Mouse (Mus musculus): ENCODE measurements around the gene Armcx4. TPM values are rescaled to one million over a fixed set of nuclear protein-coding genes. Genes with fewer than 3 reads are reported as not detected.
"Not testable (repeated sequence)": the region's sequence is repeated elsewhere in the genome, so short reads cannot be mapped to it uniquely, and the experiment has no call there.

Gene Armcx4
- 10 to 100 TPM; 44.5 to 44.8 TPM for total RNA-seq (2021)
- long read RNA-seq, experiment 1, partial matches to known transcripts, result 1 of 8 reads
- long read RNA-seq, experiment 1, other reads (novel, unspliced or antisense), result 7 of 8 reads
- long read RNA-seq, experiment 2, partial matches to known transcripts, result 0 of 9 reads
- long read RNA-seq, experiment 2, other reads (novel, unspliced or antisense), result 9 of 9 reads

DNA sequence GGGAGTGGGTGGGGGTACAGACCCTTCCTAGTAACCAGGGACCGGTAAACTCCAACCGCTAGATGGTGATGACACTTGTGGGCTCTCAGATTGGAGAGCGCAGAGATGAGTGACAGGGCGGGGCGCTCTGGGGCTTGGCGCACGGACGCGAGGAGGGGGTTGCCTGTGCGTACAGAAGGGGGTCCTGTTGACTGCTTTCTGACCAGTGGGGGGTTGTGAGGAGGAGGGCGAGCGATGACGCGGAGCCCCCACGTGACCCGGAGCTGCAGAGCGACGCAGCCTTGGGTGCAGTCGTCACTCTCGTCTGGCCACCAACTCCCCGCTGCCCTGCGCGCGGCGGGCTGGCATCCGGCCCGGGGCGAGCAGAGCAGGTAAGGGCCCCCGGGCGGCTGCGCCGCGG, at the start of gene Armcx4:
Armcx4 (plus strand) TSS at position 253 of the 400 bp plus-strand sequence.
- intact Hi-C loops (cut with DNase I), result no loop called here
- peak; percentile 69 to 79 for DNase-seq (ENCODE audit: low spot score in 2 of 2)

DNA sequence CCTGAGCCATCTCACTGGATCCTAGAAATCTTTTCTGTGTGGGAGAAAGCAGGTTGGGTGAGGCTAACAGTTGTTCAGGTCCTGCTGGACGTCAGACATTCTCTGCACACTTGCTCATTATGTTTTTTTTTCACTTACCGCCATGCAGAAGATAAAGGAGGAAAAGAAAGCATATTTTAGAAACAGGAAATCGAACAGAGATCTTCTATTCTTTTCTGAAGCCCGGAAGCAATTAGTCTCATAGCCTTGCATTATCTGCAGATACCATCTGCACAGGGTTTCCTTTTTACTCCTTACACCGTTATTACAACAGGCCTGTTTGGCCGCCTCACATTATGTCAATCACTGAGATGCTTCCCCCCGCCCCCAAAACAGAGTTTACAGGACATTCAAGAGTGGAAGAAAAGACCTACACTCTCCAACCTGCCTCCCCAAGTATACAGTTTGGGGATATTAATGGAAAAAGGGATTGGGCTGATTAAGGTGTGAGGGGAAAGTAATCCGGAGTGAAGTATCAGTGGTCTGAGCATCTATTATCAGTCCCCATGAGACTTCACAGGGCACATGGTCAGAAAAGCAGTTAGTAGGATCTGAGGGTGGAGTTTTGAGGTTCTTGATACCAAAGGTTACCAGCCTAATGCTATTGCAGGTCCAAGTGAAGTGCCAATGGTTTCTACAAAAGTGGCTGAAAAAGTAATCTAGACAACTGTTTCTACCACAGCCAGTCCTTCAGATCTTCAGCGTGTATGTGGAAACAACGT, 45.1 kb upstream of the Armcx4 start:
- no peak for DNase-seq (ENCODE audit: low spot score in 2 of 2)

DNA sequence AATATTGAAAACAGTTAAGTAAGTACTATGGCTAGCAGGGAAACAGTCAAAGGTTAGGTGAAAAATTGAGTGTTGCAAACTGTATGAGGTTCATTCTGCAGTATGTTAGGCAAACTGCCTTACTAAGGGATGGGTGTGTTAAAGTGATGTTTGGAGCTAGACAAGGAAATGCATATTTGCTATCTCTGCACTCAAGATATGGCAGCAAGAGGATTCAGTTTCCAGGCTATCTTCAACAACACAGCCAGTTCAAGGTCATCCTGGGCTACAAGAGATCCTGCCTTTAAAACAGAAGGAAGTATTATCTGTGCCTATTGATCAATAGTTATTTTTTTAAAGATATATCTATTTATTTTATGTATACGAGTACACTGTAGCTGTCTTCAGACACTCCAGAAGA, 40.0 kb upstream of the Armcx4 start:
- intact Hi-C loops (cut with DNase I), result no loop called here
- DNase-seq (ENCODE audit: low spot score in 2 of 2), result no peak

More for the DNA sequence above, 45.1 kb upstream of the Armcx4 start:
- intact Hi-C loops (cut with DNase I), result no loop called here

DNA sequence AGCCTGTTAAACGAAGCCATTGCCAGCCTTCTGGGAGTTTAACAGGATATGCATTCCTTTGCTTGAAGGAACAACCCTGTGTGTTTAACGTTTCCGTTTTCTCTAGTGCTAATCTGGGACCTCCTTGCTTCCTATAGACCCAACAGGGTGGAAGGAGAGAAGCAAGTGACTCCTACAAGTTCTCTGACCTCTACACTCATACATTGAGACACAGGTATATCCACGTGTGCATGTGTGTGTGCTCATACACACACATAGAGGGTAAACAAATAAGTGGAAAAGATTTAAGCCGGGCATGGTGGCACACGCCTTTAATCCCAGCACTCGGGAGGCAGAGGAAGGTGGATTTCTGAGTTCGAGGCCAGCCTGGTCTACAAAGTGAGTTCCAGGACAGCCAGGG, 38.9 kb upstream of the Armcx4 start:
- DNase-seq (ENCODE audit: low spot score in 2 of 2), result no peak
- intact Hi-C loops (cut with DNase I), result no loop called here

DNA sequence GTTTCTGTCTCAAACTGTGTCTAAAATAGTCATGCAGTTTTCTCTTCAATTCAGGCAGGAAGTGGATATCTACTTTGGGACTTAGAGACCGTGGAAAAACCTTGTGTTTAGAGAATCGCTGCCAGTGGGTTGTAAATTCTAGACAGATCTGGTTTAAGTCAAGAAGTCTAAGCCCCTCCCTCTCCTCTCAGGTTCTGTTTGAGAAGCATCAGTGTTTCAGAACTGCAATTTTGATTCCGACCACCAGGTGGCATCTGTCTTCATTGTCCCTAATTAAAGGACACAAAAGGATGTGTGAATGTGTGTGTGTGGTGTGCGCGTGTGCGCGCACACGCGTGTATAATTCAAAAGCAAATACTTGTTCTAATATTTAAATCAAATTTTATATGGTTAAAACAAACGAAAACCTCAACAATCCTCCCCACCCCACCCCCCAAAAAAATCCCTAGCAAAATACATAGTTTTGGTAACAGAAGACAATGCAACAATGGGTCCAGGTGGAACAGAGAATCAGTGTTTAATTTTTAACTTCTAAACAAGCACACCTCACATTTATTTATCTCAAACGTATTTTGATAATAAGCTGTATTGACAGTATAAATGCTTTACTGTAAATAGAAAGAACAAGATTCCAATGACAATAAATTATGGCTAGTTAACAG, 38.2 kb upstream of the Armcx4 start:
- peak; percentile 86 to 92 for DNase-seq (ENCODE audit: low spot score in 2 of 2)
- intact Hi-C loops (cut with DNase I), result no loop called here

DNA sequence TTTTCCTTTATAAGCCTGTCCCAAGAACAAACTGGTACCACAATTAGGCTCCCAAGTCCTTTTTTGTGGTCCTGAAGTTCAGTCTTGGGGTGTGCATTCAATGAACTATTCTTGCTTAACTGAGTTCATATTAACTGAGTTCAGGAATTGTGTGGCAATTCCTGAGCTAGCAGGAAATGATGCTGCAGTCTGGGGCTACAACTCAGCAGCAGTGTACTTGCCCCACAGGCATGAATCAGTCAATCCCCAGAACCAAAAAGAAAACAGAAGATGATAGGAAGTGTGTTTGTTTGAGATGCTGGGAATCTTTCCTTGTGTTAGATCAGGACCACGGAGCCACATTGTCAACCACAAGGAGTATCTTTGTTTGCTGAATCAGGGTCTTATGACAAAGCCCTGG, 34.3 kb upstream of the Armcx4 start:
- intact Hi-C loops (cut with DNase I), result no loop called here
- no peak for DNase-seq (ENCODE audit: low spot score in 2 of 2)

DNA sequence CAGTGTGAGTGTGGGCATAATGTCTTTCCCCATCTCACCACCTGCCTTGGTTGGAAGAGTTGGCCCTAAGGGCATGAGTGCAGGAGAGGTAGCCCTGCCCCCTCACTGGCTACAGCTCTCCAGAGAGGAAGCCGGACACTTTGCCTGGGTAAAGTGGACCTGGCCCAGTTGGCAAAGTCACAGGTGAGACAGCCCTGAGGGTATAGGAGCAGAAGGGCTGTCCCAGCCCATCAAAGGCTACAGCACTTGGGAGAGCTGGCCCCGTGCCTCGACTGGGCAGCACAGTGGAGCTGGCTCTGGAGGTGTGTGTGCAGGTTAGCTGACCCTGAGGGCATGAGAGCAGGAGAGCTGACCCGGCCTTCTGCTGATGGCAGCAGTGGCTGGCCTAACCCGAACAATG, 24.7 kb upstream of the Armcx4 start:
- intact Hi-C loops (cut with DNase I), result no loop called here
- no peak for DNase-seq (ENCODE audit: low spot score in 2 of 2)

DNA sequence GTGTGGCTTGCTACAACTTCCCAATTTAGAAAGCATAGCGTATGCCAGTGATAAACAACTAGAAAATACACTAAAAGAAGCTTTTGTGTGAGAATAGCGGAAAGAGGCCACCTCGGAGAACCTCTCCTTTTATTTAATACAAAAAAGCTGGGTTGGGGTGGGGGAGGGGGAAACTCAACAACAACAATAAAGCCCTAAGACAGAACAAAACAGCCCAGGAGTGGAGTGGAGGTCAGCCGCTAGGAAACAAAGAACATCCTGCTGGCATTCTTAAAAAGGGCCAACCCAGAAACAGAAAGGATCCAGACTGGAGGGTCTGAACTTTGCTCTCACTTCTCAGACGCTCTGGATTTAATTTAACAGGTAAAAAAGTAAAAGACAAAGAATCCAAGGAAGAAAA, 11.3 kb upstream of the Armcx4 start:
- DNase-seq (ENCODE audit: low spot score in 2 of 2), result no peak
- intact Hi-C loops (cut with DNase I), result no loop called here

DNA sequence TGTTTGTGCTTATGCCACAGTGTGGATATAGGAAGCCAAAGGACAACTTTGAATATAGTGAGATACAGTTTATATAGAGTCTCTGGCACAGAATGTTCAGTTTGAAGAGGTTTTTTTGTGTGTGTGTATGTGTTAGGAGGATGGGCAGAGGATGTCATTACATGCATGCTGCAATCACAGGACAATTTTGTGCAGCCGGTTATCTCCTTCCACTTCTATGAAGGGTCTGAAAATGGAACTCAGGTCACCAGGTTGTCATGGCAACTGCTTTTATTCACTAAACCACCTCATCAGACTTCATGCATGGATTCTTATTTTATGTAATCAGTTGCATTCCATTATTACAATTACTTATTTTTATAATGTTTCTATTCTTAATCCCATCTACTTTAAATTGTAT, 10.4 kb upstream of the Armcx4 start:
- intact Hi-C loops (cut with DNase I), result no loop called here
- no peak for DNase-seq (ENCODE audit: low spot score in 2 of 2)

DNA sequence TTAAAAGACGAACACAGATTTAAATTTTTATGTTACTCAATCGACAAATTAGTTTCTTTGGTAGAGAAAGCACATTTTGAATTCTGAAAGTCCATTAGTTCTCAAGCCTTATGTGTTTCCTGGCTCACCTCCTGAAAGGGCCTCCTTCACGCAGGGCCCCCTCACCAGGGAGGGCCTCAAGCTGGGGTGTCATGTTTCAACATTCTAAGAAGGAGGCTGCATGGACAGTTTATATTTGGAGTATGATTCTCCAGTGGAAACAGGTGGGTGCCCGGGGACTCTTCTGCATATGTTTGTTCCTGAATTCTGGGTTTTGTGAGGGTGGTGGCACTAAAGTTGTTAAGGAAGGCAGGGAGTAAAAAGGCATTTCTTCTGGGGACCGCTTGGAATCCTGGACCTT, 1.4 kb upstream of the Armcx4 start:
- DNase-seq (ENCODE audit: low spot score in 2 of 2), result no peak
- intact Hi-C loops (cut with DNase I), result no loop called here

DNA sequence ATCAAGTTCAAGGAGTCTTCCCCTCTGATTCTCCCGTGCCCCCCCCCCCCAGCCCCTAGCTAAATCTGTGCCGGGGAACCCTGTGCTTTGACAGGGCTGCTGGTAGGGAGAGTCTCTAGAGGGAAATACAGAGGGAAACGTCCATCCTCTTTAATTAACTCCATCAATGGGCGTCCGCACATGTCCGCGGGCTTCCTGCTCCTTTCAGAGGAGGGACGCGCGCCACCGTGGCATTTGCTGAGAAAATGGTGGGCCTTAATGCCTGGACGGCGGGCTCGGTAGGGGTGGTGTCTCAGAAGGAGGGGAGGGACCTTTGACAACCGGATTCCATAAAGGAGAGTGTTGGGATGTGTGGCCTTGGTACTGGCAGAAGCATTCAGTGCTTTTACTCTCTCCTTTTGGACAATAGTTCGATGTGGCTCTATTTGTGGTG, 436 bp downstream of the Armcx4 start:
- intact Hi-C loops (cut with DNase I), result no loop called here
- DNase-seq (ENCODE audit: low spot score in 2 of 2), result peak in 1 of 2 experiments; percentile 22

DNA sequence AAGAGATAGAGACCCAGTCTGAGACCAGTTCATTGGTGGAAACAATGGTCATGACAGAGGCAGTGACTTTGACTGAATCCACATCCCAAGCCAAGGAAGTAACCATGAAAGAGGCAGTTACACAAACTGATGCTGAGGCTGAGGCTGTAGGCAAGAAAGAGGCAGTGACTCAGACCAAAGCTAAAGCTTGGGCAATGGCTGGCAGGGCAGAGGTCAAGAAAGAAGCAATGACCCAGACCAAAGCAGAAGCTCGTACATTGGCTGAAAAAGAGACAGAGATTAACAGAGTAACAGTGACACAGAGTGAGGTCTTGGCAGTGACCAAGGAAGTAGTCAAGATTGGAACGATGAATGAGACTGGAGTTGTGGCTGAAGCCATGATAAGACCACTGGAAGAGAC, 3.4 kb downstream of the Armcx4 start:
- intact Hi-C loops (cut with DNase I), result no loop called here
- no peak for DNase-seq (ENCODE audit: low spot score in 2 of 2)

DNA sequence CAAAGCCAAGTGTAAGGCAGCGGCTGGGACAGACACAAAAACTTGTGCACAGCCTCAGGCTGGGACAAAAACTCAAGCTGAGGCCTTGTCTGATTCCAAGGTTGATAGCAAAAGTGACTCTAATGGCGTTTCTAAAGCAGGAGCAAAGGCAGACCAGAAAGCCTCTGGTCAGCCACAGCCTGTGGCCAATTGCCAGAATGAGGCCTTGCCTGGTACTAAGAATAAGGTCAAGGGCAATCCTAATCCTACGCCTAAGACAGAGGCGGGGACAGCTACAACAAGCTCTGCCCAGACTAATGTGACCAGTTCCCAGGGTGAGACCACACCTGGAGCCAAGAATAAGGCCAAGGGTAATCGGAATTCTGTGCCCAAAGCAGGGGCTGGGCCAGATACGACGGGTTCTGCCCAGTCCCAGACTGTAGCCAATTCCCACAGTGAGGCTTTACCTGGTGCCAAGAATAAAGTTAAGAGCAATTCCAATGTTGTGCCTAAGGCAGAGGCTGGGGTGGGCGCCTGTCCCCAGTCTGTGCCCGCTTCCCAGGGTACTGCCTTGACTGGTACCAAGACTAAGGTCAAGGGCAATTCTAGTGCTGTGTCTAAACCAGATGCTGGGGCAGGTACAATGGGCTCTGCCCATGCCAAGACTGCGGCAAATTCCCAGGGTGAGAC, 4.7 kb downstream of the Armcx4 start:
- DNase-seq (ENCODE audit: low spot score in 2 of 2), result no peak
- intact Hi-C loops (cut with DNase I), result no loop called here

DNA sequence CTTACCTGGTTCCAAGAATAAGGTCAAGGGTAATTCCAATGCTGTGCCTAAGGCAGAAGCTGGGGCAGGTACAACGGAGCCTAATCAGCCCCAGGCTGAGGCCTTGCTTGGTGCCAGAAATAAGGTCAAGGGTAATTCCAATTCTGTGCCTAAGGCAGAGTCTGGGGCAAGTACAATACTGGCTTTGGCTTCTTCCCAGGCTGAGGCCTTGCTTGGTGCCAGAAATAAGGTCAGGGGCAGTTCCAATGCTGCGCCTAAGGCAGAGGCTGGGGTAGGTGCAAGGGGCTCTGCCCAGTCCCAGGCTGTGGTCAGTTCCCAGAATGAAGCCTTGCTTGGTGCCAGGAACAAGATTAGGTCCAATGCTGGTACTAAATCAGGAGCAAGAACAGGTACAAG, 5.2 kb downstream of the Armcx4 start:
- no peak for DNase-seq (ENCODE audit: low spot score in 2 of 2)
- intact Hi-C loops (cut with DNase I), result no loop called here

DNA sequence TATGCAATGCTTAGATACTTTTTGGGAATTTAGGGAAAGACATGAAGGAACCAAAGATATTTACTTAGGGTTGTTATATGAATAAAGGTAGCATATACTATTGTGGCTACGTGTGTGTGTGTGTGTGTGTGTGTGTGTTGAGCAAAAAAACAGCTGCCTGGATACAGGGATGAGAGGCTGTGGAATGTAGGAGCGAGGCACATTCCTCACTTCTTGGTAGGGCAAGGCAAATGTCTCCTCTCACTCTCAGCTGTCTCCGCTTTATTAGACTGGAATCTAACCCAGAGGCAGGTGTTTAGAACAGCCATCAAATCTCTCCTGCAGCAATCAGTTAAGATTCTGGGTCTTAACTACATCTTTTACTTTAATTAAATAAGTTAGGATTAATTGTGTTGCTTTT, 30.5 kb downstream of the Armcx4 start:
- no peak for DNase-seq (ENCODE audit: low spot score in 2 of 2)
- intact Hi-C loops (cut with DNase I), result loop anchor here (5.0 kb wide), 1 partner anchor 105 kb away; no protein-coding TSS in a partner anchor

DNA sequence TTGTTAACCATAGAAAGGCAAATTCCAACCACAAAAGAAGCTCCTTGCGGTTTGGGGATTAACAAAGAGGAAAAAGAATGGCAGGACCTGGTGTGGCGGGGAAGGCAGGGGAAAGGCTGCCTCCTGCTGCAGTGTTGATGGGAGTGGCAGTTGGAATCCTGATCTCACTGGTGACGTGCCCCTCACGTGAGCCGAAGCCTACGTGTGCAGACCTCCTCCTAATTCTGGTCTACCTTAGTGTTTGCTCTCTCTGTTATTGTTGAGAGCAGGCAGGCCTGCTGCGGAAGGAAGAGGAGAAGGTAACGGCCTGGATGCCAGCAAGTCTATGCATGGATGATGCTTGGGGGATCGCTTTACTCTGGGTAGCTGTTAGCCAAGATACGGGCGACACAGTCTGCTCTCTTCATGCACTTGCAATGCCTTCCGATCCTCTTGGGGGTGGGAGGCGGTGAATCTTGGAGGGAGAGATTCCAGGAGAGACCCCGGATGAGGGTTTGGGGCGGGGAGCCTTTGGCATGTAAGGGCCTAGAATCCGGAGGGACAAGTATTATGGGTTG, 31.5 kb downstream of the Armcx4 start, which contains the start of gene Armcx1:
Armcx1 (plus strand) TSS at position 212 of the 557 bp plus-strand sequence.
- peak; percentile 66 to 69 for DNase-seq (ENCODE audit: low spot score in 2 of 2)
- intact Hi-C loops (cut with DNase I), result loop anchor here (5.0 kb wide), 1 partner anchor 106 kb away; no protein-coding TSS in a partner anchor

DNA sequence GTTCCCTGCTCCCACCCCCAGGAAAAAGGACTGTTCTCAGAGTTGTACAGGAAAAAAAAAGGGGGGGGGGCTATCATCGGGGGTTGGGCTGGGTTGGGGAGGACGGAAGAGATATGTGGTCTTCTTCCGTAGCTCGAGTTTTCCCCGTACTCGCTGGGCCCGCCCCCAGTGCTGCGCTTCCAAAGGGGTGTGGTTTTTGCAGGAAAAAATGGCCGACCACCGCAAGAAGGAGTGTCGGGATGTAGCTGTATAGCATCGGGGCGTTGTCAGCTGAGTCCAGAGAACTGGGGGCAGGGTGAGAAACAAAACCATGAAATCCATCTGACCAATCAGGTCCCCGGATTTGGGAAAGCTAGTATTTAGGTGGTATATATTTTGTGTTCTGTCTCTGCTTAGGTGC, 32.2 kb downstream of the Armcx4 start:
- intact Hi-C loops (cut with DNase I), result loop anchor here (5.0 kb wide), 1 partner anchor 106 kb away; no protein-coding TSS in a partner anchor
- peak; percentile 53 to 66 for DNase-seq (ENCODE audit: low spot score in 2 of 2)

DNA sequence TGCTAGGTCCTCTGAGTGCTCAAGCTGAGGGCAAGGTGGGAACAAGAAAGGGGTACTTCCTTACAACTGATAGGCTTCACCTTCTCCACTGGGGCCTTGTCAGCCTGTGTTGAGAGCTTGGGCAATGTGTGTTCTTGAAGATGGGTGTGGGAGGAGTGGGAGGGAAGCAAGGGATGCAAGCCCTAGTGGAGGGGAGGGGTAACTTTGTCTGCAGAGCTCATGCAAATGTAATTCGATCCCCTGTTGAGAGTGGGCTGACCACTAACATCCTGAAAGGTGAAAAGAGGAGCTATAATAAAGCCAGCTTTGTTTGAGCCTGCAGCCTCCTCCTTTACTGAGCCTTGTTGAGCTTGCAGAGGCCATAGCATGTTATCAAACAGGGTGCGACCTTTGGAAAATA, 37.4 kb downstream of the Armcx4 start:
- DNase-seq (ENCODE audit: low spot score in 2 of 2); intact Hi-C loops (cut with DNase I): not testable (repeated sequence)

DNA sequence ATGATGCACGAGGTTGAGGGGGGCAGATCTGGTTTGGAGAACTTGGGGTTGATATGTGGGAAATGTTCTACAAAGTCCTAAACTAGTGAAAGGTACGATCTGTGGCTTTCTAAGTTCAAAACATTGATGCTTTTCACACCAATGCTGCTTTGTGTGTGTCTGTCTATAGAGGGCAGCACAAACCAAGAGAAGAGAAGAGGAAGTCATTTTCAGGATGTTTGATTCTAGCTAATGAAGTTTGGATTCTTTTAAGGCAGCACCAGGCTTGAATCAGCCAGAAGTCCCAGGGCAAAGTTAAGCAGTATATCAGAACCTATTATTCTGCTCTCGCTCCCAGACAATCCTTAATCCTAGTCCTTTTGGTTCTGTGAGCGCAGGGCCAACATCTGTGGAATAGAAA, 43.5 kb downstream of the Armcx4 start:
- intact Hi-C loops (cut with DNase I), result no loop called here
- DNase-seq (ENCODE audit: low spot score in 2 of 2), result peak in 1 of 2 experiments; percentile 16

DNA sequence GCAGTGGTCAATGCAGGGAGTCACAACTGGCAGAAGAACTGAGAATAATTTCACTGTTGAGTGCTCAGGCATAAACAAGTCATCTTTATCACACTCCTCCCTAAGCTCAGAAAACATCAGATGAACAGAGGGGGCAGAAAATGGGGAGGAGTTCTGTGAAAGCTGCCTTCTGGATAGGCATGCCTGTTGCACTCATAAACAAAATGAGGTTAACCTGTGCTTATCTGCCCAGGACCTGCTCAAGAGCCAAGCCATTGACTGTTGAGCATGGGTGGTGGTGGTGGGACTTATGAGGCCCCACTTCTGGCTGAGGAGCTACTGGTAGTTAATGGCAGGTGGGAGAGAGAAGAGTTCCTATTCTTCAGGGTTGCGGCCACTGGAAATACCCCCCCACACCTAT, 51.5 kb downstream of the Armcx4 start:
- intact Hi-C loops (cut with DNase I), result loop anchor here (5.0 kb wide), 1 partner anchor 180 kb away; no protein-coding TSS in a partner anchor
- no peak for DNase-seq (ENCODE audit: low spot score in 2 of 2)
